Mouse (Mus musculus): ENCODE results near the gene Dhx38. TPM values are rescaled to one million over a fixed set of nuclear protein-coding genes. Genes with fewer than 3 reads are reported as not detected.

The Dhx38 gene
- total RNA-seq (2021) = 10 to 100 TPM; 18.7 to 19.9 TPM

DNA sequence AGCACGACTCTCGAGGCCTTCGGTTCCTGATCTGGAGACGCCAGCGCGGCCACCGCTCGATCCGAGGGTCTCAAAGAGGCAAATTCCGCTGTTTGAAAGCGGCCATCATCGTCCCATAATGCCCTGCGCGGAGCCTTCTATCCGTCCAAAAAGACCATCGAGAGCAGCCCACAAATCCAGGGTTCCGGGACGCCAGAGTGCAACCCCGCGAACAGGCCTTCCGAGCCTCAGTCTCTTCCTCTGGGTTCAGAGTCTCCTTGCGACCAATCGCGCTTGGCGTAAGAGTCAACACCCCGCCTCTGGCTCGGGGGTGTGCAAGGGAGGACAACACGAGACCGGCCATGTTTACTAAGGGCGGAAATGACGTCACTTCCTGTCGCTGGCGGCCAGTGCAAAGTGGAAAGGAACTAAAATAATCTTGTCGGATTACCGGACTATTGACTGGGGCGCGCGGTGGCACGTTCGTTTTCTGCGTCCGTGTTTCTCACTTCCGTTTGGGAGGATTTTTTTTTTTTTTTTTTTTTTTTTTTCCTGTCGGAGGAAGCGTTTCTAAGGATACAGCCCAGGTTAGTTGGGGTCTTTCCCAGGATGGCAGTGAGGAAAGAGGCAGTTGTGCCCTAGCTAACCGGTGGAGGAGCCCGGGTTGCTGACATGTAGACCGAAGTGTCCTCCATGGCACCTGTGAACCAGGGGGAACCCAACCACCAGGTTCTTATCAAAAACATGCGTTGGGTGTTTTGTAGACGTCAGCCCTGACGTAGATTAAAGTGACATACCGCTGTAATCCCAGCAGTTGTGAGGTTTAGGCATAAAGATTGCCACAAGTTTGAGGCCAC is at the start of gene Dhx38, which contains the start of gene Txnl4b:
Gene Dhx38 (minus strand): TSS at position 364 of the 836 bp plus-strand sequence.
Gene Txnl4b (plus strand): TSS at position 395 of the 836 bp plus-strand sequence.
- peak; percentile 99 for DNase-seq

DNA sequence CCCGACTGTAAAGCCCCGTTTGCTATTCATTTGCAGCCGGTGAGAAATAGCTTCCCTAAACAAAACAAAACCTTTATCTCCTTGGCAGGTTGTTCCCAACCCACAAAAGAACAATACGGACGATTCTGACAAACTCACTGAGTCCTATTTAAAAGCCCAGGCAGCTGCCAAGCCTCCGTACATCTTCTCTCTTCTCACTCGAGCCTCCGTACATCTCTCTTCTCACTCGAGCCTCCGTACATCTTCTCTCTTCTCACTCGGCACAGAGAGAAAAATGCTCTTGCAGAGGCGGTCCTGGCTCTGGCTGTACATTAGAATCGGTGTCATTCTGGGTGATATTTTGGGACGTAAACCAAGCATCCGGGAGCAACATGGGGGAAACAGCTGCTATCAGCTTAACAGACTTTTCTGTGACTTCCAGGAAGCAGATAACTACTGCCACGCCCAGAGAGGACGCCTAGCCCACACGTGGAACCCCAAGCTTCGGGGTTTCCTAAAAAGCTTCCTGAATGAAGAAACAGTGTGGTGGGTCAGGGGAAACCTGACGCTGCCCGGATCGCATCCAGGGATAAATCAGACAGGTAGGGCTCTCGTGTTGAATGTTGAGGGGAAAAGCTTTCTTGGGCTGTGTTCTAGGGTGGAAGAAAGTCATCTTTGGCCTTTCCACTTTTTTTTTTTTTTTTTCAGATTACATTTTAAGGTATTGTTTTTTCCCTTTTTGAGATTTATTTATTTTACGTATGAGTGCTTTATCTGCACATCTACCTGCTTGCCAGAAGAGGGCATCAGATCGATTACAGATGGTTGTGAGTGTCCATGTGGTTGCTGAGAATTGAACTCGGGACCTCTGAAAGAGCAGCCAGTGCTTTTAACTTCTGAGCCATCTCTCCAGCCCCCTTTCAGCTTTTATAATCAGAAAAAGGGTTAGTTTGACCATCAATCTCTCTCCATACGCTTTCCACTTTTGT is 48.9 kb upstream of the Dhx38 start, which contains the start of gene Pkd1l3:
Gene Pkd1l3 (plus strand): TSS at position 275 of the 968 bp plus-strand sequence.
- no peak for DNase-seq

DNA sequence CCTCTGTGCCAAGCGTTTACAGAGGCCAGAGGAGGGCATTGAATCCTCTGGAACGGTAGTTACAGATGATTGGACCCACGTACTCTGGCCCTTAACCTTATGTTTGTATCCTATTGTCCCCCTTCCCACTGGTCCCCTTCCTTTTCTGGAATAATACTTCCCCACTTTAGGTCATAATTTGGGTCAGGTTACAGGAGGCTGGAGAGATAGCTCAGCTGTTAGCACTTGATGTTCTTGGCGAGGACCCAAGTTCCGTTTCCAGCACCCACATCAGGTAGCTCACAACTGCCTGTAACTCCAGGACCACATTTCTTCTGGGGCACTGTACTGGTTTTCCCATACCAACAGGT is 43.5 kb upstream of the Dhx38 start:
- DNase-seq = peak; percentile 47

DNA sequence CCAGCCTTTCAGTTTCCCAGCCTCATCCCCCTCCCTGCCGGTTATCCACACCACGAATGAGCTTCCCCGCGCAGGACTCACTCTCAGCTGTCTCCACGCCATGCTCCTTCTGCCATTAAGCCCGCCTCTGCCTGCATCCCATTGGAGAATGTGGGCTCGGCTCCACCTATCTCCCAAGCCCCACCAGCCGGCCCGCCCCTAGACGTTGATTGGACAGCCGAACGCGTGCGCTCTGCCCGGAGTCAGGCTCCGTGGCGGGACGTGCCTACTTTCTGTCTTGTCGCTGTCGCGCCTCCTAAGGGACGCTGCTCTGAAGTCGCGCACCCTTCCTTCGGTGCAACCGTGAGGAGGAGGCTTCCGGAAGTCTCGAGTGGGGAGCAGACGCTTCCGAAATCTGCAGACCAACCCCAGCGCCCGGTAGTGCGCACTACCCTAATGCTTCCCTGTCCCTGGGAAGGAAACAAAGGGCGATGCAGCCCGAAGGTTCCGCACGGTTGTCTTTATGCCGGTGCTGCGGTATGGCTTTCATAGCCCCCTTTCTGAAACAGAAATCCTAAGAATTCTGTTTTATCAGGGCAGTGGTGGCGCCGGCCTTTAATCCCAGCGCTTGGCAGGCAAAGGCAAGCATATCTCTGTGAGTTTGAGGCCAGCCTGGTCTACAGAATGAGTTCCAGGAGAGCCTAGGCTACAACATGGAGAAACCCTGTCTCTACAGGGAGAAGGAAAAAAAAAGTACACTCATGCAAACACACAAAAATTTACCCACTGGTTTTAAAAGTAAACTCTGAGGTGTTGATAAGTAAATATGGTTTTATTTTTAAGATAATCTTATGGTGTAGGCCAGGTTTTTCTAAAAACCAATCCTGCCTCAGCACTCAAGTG is 42.9 kb upstream of the Dhx38 start, which contains the start of gene Dhodh:
Gene Dhodh (minus strand): TSS at position 403 of the 882 bp plus-strand sequence.
- DNase-seq = peak; percentile 95

DNA sequence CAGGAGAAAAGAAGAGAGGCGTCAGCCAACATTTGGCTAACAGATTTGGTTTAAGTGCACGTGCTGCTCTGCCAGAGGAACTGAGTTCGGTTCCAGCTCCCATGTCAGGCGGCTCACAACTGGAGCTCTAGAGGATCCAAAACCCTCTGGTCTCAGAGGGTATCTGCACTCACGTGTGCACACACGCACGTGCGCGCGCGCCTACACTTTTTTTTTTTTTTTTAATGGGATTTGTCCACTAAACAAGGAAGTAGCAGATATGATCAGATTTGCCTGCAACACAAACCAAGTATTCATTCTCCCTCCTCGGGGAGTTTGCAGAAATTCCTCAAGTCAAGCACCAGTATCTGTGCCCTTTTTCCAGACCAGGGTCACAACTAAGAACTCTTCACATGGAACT is 42.0 kb upstream of the Dhx38 start:
- DNase-seq = no peak

DNA sequence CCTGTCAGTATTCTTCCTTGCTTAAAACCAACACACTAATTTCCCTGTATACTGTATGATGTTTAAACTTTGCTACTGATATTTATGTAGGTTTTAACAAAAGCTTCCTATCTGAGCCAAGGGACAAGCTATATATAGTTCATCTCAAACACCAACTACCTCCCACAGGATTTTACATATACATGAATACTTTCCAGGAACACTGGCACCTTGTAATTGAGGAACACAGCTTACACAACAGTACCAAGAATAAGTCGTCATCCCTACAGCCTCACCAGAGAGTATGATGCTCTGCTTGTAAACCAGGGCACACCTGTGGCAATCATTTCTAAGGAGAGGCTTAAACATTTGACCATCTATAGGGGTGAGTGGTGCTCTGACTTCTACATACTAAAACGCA is 41.1 kb upstream of the Dhx38 start:
- no peak for DNase-seq

DNA sequence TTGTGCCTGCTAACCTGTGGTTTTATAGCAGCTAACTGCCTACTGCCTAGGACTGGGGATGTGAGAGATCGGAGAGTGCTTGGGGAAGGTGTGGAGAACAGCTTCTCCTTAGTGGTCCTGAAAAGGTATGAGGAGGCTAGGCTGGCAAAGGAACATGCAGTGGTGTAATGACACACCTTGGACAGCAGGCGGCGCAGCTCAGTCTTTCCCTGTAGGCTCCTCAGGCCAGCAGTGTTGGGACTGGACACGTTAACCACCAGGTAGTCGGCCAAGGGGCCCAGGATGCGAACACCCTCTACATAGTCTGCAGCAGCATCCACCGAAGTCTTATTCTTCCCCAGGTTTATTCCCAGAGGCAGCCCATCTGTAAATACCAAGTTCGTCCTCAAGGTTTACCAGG is 30.2 kb upstream of the Dhx38 start:
- peak; percentile 64 for DNase-seq

DNA sequence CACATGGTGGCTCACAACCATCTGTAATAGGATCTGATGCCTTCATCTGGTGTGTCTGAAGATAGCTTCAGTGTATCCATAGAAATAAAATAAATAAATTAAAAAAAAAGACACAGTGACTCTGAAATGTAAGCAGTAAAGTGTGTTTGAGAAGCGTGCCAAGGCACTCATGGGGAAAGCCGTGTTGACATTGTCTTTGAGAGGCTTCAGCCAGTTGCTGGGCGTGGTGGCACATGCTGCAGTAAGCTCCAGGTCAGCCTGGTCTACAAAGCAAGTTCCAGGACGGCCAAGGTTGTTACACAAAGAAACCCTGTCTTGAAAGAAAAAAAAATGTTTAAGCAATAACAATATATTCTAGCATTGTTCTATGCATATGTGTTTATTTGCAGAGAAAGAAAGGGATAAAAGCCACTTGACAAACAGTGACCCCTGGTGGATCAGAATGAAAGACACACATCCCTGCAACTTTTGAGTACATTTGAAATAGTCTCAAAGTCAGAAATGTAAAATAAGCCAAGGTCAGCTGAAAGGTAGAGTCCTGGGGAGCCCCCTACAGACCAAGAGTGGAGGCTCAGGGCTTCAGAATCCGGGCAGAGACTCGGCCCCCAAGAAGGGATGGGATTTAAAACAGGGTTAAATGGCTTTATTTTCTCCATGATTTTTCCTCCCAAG is 27.6 kb upstream of the Dhx38 start:
- DNase-seq = peak; percentile 18

DNA sequence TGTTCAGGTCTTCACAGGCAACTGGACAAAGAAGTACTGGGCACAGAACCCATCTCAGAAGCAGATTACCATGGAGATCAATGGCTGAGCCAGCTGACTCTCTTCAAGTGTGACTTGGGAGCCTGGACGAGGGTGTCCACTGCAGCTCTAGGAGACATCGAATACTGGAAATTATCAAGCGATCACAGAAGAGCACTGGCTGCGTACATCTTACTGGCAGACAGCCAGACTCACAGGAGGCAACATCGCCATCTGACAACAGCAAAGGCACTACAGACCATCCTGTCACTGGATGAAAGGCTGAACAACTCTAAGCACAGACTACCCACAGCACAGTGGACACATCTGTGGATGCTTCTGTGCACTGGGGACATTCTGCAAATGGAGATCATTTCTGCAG is 26.5 kb upstream of the Dhx38 start:
- DNase-seq = no peak

DNA sequence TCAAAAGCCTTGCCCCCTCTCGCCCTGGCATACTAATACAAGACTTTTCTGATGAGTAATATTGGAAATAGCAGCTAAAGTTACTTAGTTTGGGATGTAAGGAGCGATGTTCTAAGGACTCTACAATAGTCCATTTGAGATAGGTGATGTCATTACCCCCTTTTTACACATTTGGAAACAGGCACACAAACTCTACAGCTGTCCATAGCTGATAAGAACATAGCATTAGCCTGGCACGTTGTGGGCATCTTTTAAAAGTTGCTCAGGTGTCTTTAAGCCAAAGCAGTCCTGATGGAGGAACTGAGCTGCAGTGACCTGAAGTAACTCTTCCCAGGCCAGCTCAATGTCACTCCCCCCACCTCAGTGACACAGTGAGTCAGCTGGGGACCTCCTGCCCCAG is 25.7 kb upstream of the Dhx38 start:
- no peak for DNase-seq

DNA sequence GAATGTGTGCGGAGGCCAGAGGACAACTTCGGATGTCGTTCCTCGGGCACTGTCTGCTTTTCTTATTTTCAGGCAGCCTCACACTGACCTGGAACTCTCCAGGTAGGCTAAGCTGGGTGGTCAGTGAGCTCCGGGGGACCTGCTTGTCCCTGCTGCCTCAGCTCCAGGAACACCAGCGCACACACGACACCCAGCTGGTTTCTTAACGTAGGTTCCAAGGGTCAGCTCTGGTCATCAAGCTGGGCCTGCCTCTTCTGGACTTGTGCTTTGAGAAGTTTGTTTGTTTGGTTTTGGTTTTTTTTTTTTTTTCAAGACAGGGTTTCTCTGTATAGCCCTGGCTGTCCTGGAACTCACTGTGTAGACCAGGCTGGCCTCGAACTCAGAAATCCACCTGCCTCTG is 25.2 kb upstream of the Dhx38 start:
- no peak for DNase-seq

DNA sequence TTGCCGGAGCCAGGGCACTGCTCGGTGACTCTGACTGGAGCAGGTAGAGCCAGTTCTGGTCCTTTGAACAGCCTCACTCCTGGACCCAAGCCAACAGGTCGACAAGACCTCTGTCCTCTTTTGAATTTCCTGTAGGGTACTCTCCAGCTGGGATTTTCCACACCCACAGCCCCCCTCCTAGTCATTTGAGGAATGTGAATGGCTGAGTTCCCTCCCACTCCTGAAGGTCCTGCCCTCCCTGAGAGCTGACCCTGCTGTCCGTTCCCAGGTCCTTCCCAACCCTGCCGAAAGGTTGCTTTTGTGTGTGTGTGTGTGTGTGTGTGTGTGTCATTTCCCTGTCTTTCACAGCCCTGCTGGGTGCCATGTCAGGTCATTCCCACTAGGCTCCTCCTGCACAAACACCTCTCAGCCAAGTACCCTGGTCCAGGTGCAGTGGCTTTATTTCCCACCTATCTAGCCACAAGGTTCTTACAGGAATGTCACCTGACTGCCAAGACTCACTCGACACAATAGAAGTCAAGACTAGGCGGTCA is 21.4 kb upstream of the Dhx38 start:
- no peak for DNase-seq

DNA sequence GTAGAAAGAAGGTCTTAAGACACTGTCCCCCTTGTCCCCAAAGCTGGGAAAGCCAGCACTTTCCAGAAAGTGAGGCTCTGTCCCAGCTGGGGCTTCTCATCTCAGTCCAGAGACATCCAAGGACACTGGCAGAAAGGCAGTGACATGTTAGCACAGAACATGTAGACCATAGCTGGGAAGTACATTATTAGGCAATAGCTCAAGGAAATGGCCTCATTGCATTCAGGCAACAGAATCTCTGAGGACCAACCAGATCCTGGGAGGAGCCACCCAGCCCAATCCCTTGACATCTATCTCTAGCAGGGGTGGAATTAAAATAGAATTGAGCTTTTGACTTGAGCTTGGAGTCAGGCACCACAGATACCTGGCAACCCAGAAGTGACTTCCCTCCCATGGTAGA is 20.0 kb upstream of the Dhx38 start:
- no peak for DNase-seq

DNA sequence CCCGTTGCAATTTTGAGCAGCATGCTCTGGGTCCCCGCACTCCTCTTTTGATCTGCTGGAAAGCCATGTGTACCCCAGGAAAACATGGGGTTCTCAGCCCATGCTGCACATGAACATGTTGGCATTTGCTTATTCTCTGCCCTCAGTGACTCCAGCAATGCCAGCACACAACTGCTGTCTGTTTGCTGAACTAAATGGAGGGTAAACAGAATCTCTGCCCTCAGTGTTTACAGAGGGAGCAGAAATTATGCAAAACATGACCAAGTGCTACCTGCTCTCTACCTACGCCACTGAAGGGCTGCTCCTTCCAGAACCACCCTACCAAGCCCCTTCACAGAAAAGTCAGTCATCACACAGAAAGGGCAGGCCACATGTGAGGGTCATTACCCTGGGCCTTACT is 19.2 kb upstream of the Dhx38 start:
- DNase-seq = no peak

DNA sequence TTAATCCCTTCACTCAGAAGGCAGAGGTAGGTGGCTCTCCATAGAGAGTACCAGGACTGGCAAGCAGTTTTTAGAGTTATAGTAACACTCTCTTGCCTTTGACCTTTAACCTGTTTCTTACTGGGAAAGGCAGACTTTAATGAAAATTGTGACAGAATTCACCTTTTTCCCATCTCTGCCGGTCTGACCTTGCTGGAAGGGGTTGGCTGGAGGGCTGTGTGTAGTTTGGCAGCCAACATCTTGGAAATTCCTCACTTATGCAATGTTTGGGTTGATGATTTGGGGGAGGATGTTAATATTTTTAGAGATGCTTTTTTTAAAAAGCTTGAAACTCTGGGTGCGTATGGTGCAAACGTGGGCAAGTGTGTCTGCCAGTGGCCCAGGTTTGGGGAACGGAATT is 18.6 kb upstream of the Dhx38 start:
- DNase-seq = no peak

DNA sequence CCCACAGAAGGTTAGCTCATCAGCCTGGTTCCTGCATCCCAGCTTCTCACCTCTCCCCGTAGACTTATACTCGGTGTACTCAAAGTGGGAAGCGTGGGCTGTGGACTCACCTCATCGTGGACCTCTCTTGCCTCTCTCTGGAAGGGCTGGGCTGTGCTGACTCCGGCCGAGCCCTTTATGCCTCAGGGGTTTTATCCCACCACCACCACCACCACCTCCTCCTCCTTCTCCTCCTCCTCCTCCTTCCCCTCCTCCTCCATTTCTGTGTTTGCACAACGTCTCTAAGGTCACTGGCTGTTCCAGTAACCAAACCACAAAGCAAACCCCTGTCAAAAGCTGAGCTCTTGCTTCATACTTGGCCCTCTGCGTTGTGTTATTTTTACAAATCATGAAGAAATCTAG is 13.2 kb upstream of the Dhx38 start, which contains the start of gene Hp:
Gene Hp (minus strand): TSS at position 273 of the 402 bp plus-strand sequence.
- DNase-seq = no peak

DNA sequence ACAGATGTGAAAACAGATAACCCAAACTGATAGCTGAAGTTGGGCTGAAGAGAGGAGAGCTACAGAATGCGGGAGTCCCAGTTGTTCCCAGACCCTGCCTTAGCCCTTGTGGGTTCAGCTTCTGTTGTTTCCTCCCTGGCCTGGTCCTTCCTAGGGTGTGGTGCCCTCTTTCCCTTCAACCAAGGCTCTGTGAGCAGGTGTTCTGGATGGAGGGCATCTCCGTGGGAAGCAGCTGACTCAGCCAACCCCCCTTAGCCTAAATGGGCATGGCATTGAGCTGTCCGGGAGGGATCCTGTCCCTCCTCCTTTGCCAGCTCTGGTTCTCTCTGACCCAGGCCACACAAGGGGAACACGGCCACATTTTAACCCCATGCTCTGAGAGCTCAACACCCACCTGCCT is 10.7 kb upstream of the Dhx38 start:
- DNase-seq = no peak

DNA sequence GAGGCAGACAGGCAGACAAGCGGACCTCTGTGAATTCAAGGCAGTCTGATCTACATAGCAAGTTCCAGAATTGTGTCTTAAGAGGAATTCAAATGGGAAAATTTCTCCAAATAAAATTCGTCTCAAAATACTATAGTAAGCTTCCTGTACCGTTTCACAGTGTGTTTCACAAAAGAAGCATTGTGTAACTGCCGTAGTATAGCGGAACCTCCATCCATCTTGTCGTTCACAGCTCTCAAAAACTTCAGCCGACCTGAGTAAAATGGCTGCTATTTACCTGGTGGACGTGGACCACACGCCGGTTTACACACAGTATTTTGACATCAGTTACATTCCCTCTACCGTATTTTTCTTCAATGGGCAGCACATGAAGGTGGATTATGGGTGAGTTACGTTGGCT is 5.5 kb upstream of the Dhx38 start:
- DNase-seq = no peak

DNA sequence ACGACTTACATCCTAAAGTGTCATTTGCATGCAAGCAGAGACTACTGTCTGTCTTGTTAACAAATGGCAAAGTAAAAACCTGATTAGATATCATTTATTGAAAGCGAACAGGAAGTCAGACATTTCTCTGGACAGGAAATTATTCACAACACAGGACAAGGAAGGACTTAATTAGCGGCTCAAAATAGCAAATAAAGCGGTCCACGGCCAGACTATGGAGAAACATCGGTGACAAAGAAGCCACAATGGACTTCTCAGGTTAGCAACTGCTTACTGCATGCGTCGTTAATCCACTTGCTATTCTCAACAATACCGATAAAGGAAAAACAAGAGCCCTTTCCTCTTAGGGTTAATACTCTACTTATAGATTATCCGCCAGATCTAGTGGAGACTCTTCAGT is 895 bp downstream of the Dhx38 start:
- no peak for DNase-seq

DNA sequence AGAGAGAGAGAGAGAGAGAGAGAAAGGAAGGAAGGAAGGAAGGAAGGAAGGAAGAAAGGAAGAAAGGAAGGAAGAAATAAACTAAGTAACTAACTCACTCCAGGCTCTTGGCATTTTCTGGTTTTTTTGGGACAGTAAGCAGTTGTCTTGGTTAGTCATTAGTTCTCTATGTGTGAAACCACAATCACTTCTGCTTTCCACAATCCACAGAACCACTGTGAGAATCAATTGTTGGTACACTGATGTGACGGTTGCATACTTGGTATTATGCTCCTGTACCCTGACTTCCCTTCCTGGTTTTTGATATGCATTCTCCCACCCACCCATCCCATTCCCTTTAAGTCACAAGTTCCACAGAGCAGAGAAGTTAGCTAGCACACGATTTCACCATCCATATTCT is 1.8 kb downstream of the Dhx38 start:
- no peak for DNase-seq

DNA sequence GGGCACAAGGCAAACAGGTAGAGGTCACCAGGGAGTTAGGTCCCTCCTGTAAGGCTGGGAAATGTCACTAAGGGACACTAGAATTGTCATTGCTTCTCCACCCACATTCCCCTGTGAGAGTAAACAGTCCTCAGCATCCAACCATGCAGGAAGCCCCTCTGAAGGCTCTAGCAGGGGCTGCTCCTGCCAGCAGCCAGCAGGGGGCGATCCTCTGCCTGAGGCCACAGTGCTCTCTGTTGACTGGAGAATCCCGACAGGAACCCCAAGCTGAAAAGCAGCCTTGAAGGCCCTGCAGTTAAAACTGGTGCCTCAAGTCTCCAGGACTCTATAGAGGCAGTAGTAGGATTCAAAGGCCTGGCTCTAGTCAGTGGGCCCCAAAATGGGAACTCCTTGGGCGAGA is 14.0 kb downstream of the Dhx38 start:
- DNase-seq = peak; percentile 17

All from heart, postnatal 4 days (tissue).